Mouse (Mus musculus): ENCODE data around the gene Asic4.

Gene Asic4

DNA sequence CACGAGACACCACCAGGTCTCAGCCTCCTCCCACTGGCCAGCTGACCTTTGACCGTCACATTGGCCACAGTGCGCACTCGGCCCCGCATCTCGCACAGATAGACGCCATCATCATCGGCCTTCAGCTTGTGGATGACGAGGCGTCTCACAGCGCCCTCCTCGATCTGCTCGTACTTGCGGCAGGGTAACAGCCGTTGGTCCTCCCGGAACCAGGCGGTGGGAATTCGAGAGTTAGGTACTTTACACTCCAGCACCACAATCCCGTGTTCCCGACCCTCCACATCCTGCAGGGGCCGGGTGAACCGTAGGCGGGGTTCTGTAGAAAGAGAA lies 53.4 kb downstream of the Asic4 start:
- DNase-seq (ENCODE audit: low spot score), result no peak

DNA sequence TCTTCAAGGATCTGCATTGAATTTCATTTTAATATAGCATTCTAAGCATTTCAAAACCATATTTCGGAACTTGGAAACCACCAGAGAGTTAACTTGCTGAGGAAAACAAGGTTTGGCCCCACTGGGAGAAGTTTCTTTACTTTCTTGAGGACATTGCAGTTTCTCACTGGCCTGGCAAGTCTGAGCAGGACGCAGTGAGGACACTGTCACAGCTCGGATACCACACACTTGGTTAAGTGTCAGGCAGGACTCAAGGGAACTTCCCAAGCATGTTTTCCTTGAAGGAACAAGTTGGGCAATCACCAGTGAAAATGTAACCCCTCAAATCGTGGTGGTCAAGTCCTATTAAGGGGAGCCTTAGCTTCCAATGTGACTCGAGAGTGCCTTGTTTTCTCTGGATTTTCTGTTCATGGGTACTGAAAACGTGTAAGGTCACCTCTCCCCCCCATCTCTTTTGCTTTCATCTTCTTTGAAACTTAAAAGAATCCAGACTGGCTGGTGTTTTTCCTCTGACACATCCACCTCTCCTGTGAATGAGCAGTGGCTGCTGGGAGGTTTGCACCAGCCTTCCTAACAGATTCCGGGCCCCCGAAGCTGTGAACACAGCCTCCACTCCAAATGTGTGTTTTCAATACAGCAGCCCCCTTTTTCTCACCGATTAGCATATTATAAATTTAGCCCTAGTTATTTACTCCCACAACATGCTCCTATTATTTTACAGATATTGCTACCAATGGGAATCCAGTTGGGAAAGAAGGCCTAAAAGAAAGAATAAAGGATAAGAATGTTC lies 54.2 kb downstream of the Asic4 start:
- no peak for DNase-seq (ENCODE audit: low spot score)

DNA sequence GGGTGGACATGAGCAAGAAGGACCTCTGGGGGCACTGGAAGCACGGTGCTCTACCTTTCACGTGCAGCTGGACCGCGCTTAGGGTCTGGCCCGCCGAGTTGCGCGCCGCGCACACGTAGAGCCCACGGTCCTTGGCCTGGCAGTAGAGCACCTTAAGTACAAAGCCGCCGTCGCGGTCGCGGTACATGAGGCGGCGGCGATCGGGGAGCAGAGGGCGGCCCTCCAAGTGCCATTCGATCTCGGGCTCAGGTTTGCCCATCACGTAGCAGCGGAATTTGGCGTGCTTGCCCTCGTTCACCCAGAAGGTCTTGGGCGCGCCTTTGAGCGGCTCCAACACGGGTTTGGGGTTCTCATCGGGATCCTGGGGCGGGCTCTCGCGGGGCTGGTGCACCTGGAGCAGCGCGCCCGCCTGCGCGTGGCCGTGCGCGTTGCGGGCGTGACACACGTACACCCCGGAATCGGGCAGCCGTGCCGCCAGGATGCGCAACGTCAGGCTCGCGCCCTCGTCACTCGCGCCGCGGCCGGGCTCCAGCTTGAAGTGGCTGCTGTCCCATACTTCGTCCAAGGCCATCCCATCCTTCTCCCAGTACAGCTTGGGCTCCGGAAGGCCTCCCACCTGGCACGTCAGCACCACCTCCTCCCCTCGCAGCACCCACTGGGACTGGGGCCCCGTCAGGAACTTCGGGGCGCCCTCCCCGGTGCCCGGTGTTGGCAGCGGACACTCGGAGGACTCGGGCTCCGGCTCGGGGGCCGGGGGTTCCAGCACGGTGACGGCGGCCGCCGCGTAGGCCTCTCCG lies 55.1 kb downstream of the Asic4 start:
- peak; percentile 79 for DNase-seq (ENCODE audit: low spot score)

DNA sequence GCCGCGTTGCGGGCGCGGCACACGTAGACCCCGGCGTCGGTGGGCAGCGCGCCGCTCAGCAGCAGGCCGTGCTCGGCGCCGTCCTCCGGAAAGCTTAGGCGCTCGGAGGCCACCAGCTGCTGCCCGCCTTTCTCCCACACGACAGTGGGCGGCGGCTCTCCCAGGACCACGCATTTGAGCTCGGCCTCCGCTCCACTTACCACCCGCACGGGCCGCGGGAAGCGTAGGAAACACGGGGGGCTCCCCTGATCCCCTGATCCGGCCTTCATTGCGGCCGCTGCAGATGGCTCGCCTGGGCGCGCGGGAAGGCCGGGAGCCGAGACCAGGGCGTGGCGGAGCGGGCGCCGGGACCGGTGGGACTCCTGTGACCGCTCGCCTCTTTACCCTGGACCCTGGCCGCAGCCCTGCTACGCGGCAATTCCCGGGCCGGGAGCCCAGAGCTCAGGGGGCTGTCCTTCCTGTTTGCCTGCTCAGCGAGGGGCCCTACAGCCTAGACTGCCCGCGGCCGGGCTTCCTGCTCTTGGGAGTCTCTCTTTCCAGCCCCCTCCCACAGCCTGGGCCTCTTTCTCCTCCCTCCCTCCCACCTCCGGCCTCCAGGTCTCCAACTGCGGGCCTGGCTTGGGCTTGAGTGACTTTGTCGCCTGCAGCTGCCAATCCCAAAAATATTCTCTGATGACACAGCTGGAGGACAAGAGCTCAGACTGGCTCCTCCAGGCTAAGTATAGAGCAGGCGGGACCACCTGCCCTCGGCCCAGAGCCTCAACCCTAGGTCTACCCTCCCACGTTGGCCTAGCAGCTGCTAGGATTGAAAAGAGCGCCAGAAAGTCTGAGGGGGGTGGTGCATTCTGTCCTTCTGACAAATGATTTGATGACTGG lies 56.0 kb downstream of the Asic4 start, which contains the start of gene Obsl1:
TSS of gene Obsl1 (minus strand) at position 497 of the 876 bp plus-strand sequence.
- no peak for DNase-seq (ENCODE audit: low spot score)

DNA sequence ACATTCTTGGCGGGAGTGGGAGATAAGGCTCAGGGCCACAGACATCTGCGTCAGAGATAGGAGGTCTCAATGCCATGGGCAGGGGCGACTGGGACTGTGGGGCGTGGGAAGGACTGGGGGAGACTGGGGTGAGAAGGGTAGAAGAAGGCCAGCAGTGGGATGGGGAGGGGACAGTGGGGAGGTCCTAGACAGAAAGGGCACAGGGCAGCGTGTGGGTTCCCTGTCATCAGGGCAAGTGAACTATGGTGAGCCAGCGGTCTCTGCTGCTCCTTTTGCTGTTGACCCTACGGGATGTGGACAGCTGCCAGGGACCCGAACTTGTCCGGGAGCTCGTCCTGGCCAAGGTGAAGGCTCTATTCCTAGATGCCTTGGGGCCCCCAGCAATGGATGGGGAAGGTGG lies 56.8 kb downstream of the Asic4 start, which contains the start of gene Inha:
TSS of gene Inha (plus strand) at position 72 of the 400 bp plus-strand sequence.
- no peak for DNase-seq (ENCODE audit: low spot score)

DNA sequence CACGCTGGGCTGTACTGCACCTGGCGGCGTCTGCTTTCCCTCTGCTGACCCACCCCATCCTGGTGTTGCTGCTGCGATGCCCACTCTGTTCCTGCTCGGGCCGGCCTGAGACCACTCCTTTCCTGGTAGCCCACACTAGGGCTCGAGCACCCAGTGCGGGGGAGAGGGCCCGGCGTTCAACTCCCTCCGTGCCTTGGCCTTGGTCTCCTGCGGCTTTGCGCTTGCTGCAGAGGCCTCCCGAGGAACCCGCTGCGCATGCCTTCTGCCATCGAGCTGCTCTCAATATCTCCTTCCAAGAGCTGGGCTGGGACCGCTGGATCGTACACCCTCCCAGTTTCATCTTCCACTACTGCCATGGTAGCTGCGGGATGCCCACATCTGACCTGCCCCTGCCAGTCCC lies 59.4 kb downstream of the Asic4 start:
- no peak for DNase-seq (ENCODE audit: low spot score)

DNA sequence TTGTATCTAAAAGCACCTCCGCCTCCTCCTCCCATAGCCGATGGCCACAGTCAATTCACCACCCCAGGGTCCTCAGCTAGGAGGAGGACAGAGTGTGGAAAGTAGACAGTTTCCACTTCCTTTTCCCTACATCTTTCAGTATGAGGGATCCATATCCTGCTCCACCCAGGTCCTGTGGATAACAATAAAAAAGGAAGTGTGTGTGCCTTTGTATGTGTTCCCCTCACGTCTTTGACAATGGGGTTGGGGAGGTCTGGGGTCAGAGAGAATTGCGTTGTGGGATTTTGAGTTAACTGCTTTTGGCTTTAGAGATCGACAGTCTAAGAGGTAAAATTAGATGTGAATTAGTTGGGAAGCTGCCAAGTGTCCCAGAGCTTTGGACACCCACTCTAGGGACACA lies 59.9 kb downstream of the Asic4 start:
- DNase-seq (ENCODE audit: low spot score), result no peak

DNA sequence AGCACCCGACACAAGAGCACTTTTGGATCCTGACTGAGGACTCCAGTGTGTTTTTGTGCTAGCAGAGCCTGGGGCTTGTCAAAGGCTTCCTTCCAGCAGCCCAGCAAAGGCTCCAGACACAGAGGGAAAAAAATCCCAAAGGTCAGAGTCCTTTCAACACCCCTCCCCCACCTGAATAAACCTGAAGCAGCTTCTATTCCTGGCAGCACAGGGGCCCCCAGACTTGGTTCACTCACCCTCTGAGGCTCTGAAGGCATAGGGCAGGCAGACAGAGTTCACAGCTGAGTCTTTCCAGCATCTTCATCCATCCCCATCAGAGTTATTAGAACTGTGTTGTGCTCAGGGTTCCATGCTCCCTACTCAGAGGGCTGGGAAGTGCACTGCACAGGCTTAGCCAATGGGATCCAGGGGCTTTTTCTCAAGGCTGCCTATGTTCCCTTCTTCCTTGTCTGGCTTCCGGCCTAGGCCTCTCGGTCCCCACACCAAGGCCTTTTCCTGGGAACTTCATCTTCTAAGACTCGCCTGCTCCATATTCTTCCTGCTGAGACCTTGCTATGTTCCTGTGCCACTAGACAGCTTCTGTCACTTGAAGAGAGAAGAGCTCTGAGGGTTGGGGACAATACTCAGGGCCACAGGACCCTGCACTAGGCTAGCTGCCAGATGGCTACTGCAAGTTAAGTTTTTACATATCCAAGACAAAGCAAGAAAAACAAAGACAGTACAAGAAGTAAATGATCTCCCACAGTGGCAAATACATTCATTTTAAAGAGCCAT lies 61.4 kb downstream of the Asic4 start:
- no peak for DNase-seq (ENCODE audit: low spot score)

DNA sequence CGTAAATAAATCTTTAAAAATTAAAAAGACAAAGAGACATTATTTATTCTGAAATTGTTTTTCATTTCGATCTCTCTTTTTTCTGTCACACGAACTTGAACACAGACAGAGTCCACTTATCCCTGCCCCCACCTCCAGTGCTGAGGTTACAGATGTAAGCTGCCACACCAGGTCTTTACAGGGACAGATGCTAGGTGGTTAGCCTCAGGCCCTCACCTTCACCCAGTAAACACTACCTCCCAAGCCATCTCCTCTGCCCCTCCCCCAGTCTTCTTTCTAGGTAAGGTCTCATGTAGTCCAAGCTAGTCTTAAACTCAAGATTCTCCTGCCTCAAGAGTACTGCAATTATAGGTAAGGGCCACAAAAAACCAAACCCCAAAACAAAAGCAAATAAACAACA lies 62.3 kb downstream of the Asic4 start:
- no peak for DNase-seq (ENCODE audit: low spot score)

DNA sequence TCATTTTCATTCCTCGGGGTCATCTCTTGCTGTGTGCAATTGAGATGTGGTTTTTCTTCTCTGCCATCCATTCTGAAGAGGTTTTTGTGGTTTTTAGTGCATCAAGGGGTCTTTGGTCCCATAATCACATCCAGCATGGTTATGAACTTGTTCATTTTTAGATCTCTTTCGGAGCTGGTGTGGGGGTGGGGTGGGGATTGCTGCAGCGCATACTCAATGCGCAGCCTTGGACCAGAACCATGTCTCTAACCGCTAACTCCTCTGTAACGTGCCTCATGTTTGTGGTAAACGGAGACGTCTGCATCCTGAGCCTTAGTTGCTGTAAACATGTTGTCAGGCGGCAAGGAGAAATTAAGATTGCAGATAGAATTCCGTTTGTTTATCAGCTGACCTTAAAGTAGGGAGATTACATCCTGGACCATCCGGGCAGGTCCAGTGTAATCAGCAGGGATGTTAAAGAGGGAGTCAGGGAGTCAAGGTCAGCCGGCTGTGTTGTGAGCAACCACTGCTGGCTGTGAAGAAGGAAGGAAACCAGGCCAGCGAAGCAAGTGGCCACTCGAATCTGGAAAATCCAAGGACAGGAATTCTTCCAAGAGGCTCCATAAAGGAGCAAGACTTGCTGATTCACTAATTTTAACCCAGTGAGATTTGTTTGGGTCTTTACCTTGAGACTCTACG lies 66.6 kb downstream of the Asic4 start:
- DNase-seq (ENCODE audit: low spot score), result no peak

DNA sequence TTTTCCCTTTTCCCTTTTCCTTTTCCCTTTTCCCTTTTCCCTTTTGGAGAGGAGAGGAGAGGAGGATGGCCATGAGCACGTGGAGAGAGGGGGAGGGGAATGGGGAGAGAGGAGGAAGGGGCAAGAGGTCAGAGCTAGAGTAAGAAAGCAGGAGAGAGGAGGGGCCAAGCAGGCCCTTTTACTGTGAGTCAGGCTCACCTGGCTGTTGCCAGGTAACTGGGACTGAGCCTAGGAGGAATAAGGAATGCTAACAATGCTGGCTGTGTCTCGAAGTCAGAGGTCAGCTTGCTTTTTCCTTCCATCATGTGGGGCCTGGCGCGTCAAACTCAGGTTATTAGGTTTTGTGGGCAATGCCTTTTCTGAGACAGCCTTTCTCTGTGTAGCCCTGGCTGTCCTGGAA lies 67.7 kb downstream of the Asic4 start:
- DNase-seq (ENCODE audit: low spot score), result no peak

DNA sequence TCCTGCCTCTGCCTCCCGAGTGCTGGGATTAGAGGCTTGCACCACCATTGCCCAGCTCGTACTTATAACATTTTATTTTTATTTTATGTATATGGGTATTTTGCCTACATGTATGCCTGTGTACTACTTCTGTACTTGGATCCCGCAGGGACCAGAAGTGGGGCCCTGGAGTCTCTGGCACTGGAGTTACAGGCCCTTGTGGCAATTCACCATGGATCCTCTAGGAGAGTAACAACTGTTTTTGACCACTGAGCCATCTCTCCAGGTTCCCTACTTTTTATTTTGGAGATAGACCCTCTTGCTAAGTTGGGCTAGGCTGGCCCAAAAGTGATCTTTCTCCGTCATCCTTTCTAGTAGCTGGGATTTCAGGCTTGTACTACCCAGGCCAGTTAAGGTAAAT lies 68.2 kb downstream of the Asic4 start:
- no peak for DNase-seq (ENCODE audit: low spot score)

DNA sequence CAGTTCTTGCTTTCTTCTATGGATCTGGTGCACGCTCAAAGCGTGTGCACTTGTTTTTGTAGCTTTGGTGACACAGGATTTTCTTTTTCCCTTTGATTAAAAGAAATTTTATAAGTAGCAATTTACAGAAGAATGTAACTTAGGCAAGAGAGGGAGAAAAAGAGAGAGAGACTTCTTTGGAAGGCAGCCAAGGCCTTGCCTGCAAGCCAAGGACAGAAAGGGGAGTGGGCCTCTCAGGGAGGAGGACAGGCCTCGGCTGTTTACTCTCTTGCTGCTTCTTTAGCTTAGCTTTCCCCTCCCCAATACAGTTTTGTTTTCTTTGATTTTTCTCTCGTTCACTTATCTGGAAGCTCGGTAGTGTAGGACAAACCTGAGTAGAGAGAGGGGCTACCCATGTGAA lies 69.3 kb downstream of the Asic4 start:
- no peak for DNase-seq (ENCODE audit: low spot score)

DNA sequence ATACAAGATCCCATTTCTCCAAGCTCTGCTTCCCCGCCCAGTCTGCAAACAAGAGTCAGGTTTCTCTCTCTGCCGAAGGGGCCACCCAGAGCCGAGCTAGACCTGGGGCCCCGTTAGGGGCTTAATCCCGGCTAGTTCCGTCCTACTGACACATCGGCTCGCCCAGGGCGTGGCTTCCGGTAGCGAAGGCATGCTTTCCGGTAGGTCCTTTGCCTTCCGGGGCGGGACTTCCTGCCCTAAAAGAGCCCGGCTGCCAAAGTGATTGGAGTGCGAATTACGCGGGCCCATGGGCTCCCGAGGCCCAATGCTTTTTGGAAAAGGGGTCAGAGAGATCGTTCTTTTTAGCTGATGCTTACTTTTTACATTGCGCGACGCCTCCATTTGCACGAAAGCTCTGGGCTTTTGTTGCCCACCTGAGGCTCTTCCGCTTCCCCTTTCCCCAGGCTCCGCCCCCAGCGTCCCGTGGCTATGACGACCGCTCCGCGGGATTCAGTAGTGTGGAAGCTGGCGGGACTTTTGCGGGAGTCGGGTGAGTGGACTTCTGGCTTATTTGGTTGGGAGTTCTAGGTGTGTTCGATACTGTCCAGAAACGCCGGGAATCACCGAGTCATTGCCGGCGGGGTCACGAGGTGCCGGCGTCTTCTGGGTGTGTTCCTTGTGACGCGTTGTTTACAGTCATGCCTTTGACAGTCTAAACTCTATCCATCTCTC lies 71.2 kb downstream of the Asic4 start, which contains the start of gene Stk11ip:
TSS of gene Stk11ip (plus strand) at position 209 of the 711 bp plus-strand sequence.
- DNase-seq (ENCODE audit: low spot score), result peak; percentile 89

All from left cerebral cortex, adult 11 months (tissue).